In genomic region chr1:131173809-131174208, GRCm38 (mm10) we compare ENCODE assay signal across 19 mouse cellular contexts. TPM values are rescaled to one million over a fixed set of nuclear protein-coding genes. Genes with fewer than 3 reads are reported as not detected.
DNase-seq lines count a peak whose midpoint lies in the region; ATAC-seq and TF ChIP-seq lines count a peak whose summit lies in the region.
"Had no signal": no experiment of that assay in that cellular context is flagged by ENCODE, and none has a peak within 500 bp of the region (broad histone marks: within the 10 kb centered on the region; RNA-seq: fewer than 3 reads in every experiment).

No protein-coding gene starts in this region.

- intact Hi-C loops in heart, postnatal 36 days (cut with DNase I), result no loop called here

- peaks cover 35% of the 10 kb centered on the region for H3K36me3 ChIP-seq in heart, embryonic 11.5 days (ENCODE audit: control insufficient read depth, insufficient read depth, low read length)
- peaks cover 40% of the 10 kb centered on the region for H3K36me3 ChIP-seq in kidney, postnatal 0 days (ENCODE audit: insufficient read depth, low read length)
- H3K36me3 ChIP-seq in kidney, embryonic 14.5 days (ENCODE audit: control insufficient read depth, insufficient read depth, low read length), result peaks cover 72% of the 10 kb centered on the region

- H3K4me2 ChIP-seq in heart, embryonic 11.5 days, result no peak overlapping the region
- H3K4me2 ChIP-seq in kidney, postnatal 0 days (ENCODE audit: low read length), result no peak overlapping the region
- no peak overlapping the region for H3K4me2 ChIP-seq in kidney, embryonic 14.5 days (replicated peaks; ENCODE audit: low read depth, low read length)
- H3K4me2 ChIP-seq: forebrain, embryonic 13.5 days; limb, embryonic 12.5 days; liver, embryonic 15.5 days; midbrain, embryonic 13.5 days had no signal

- TF ChIP-seq CTCF in kidney, postnatal 0 days (IDR thresholded peaks at IDR 0.05; ENCODE audit: low read depth), result no peak

- no peak overlapping the region for H3K9ac ChIP-seq in heart, embryonic 11.5 days (ENCODE audit: low read depth, low read length)
- no peak overlapping the region for H3K9ac ChIP-seq in kidney, postnatal 0 days (ENCODE audit: low read depth, low read length)
- H3K9ac ChIP-seq in kidney, embryonic 14.5 days (ENCODE audit: low read depth, low read length), result no peak overlapping the region
- H3K9ac ChIP-seq: forebrain, embryonic 13.5 days; limb, embryonic 12.5 days; liver, embryonic 15.5 days had no signal

- DNase-seq in heart, postnatal 36 days, result no peak
- DNase-seq in kidney, postnatal 0 days (ENCODE audit: low spot score), result no peak
- peak; percentile 26 for DNase-seq in lung, postnatal 36 days
- DNase-seq in lung, adult 18-20 months, result no peak
- DNase-seq in spleen, postnatal 36 days (ENCODE audit: low spot score in 2 of 2), result no peak
- DNase-seq: B cell, adult 2 months; heart, postnatal 10 days; kidney, postnatal 14 days; lung, postnatal 4 days; thymus, postnatal 4 days had no signal

- ATAC-seq in heart, embryonic 11.5 days (replicated peaks; ENCODE audit: insufficient number of reproducible peaks, low FRiP score, low TSS enrichment), result no peak
- ATAC-seq in kidney, postnatal 0 days (replicated peaks; ENCODE audit: low FRiP score, low read depth), result no peak
- no peak for ATAC-seq in kidney, embryonic 14.5 days (ENCODE audit: low FRiP score, low TSS enrichment)
- ATAC-seq: forebrain, embryonic 13.5 days; hindbrain, embryonic 16.5 days; midbrain, embryonic 13.5 days had no signal

- no peaks in the 10 kb centered on the region for H3K9me3 ChIP-seq in heart, embryonic 11.5 days (replicated peaks; ENCODE audit: control insufficient read depth, low read length)
- H3K9me3 ChIP-seq in kidney, postnatal 0 days (replicated peaks; ENCODE audit: low read length), result no peaks in the 10 kb centered on the region
- H3K9me3 ChIP-seq in kidney, embryonic 14.5 days (ENCODE audit: control insufficient read depth, low read length), result no peaks in the 10 kb centered on the region
- H3K9me3 ChIP-seq: forebrain, embryonic 13.5 days; limb, embryonic 12.5 days; liver, embryonic 15.5 days; megakaryocyte, embryonic 14.5 days; midbrain, embryonic 13.5 days had no signal

- no peaks in the 10 kb centered on the region for H3K27me3 ChIP-seq in heart, embryonic 11.5 days (ENCODE audit: control insufficient read depth, insufficient read depth, low read length)
- no peaks in the 10 kb centered on the region for H3K27me3 ChIP-seq in kidney, postnatal 0 days (ENCODE audit: insufficient read depth, low read length)
- H3K27me3 ChIP-seq in kidney, embryonic 14.5 days (ENCODE audit: control insufficient read depth, insufficient read depth, low read length), result no peaks in the 10 kb centered on the region
- H3K27me3 ChIP-seq: forebrain, embryonic 13.5 days; limb, embryonic 12.5 days; liver, embryonic 15.5 days; megakaryocyte, embryonic 14.5 days; midbrain, embryonic 13.5 days had no signal

- no peak overlapping the region for H3K4me3 ChIP-seq in heart, embryonic 11.5 days (ENCODE audit: low read depth, low read length)
- H3K4me3 ChIP-seq in kidney, postnatal 0 days (replicated peaks; ENCODE audit: low read depth, low read length), result no peak overlapping the region
- no peak overlapping the region for H3K4me3 ChIP-seq in kidney, embryonic 14.5 days (ENCODE audit: low read length)
- H3K4me3 ChIP-seq: forebrain, embryonic 13.5 days; limb, embryonic 12.5 days; liver, embryonic 15.5 days; midbrain, embryonic 13.5 days had no signal

- 0 out of 2 replicates have a peak, but pooled peaks cover 2% of the 10 kb centered on the region for H3K4me1 ChIP-seq in heart, embryonic 11.5 days (ENCODE audit: control insufficient read depth, insufficient read depth, low read length)
- H3K4me1 ChIP-seq in kidney, postnatal 0 days (replicated peaks; ENCODE audit: insufficient read depth, low read length), result no peaks in the 10 kb centered on the region
- H3K4me1 ChIP-seq in kidney, embryonic 14.5 days (ENCODE audit: control insufficient read depth, insufficient read depth, low read length), result no peaks in the 10 kb centered on the region
- H3K4me1 ChIP-seq: forebrain, embryonic 13.5 days; limb, embryonic 12.5 days; midbrain, embryonic 13.5 days had no signal

- 64% methylated on average over 6 of the region's 6 CpGs for WGBS in heart, embryonic 11.5 days (ENCODE audit: insufficient replicate concordance)
- 69% methylated on average over 6 of the region's 6 CpGs for WGBS in kidney, postnatal 0 days
- 81% methylated on average over 6 of the region's 6 CpGs for WGBS in kidney, embryonic 14.5 days

- H3K27ac ChIP-seq in heart, embryonic 11.5 days (ENCODE audit: low read depth, low read length), result 0 out of 2 replicates have a peak overlapping the region, but pooled peaks have one; percentile 29
- peak overlapping the region; percentile 13; the same call in 1 of the 2 replicates for H3K27ac ChIP-seq in kidney, postnatal 0 days
- no peak overlapping the region for H3K27ac ChIP-seq in kidney, embryonic 14.5 days (ENCODE audit: low read depth, low read length)
- H3K27ac ChIP-seq: forebrain, embryonic 13.5 days; limb, embryonic 12.5 days; liver, embryonic 15.5 days; midbrain, embryonic 13.5 days had no signal

RNA-seq across cellular contexts. Expression of gene Eif2d, which starts 20.8 kb away (rescaled TPM):
- 50.7 and 51.5 TPM in 2 replicates for polyA plus RNA-seq in heart, embryonic 11.5 days (2014; fragmentation: Nextera tagmentation; extraction: Ambion mirVana)
- total RNA-seq in heart, postnatal 36 days (2021), result 10 to 100 TPM; 34.0 to 39.3 TPM
- 49.1 and 53.0 TPM in 2 replicates for polyA plus RNA-seq in kidney, postnatal 0 days (2015; fragmentation: Nextera tagmentation; extraction: Ambion mirVana)
- polyA plus RNA-seq in kidney, embryonic 14.5 days (2014; fragmentation: Nextera tagmentation; extraction: Ambion mirVana), result 51.7 and 67.9 TPM in 2 replicates

RNA-seq across cellular contexts. Expression of gene Dyrk3, which starts 35.7 kb away (rescaled TPM):
- 3.7 and 4.0 TPM in 2 replicates for polyA plus RNA-seq in heart, embryonic 11.5 days (2014; fragmentation: Nextera tagmentation; extraction: Ambion mirVana)
- total RNA-seq in heart, postnatal 36 days (2021), result under 1 TPM; 0.14 to 0.33 TPM
- polyA plus RNA-seq in kidney, postnatal 0 days (2015; fragmentation: Nextera tagmentation; extraction: Ambion mirVana), result 5.2 and 5.8 TPM in 2 replicates
- polyA plus RNA-seq in kidney, embryonic 14.5 days (2014; fragmentation: Nextera tagmentation; extraction: Ambion mirVana), result 6.0 and 6.3 TPM in 2 replicates
- total RNA-seq: gastrocnemius, adult 18-20 months had no signal
